Mouse (Mus musculus) megakaryocyte, embryonic 14.5 days (primary cell): ENCODE measurements at regions not wholly inside any gene's neighbourhood (a gene's known extent, or its start where the extent isn't known, plus 50 kb on each side); places are given as distances from the start of the nearest gene placed in this dataset.

Experiments used
- FLI1 ChIP-seq: IDR thresholded peaks from 2 replicates; pipeline ENCODE4 v1.6.1; 2012; ENCODE audit warnings: low read length, inconsistent platforms, mixed read lengths
- GATA1 ChIP-seq: IDR thresholded peaks from 3 replicates; pipeline ENCODE4 v1.6.1; 2012; ENCODE audit warnings: mixed read lengths, low read length, inconsistent platforms, borderline replicate concordance

GRCm38 (mm10) chr15:68810593-68810992, 2309.9 kb upstream of the Lrrc6 start:
- no peak for TF ChIP-seq GATA1
- TF ChIP-seq FLI1 = no peak
